Mouse (Mus musculus): Measurements from ENCODE around the gene Tagln2.

Tagln2 gene

GRCm38 (mm10) chr1:172481111-172481510 is 18.7 kb upstream of the Tagln2 start:
- no peak for DNase-seq (ENCODE audit: low read depth, low spot score)

GRCm38 (mm10) chr1:172481540-172482280 is 18.1 kb upstream of the Tagln2 start, which contains the start of gene Igsf9:
Igsf9 (plus strand) TSS chr1:172481788.
- DNase-seq (ENCODE audit: low read depth, low spot score) = no peak

- no peak for DNase-seq (ENCODE audit: low read depth, low spot score)
These were observed 17.1 kb upstream of the Tagln2 start for GRCm38 (mm10) chr1:172482518-172483360.

GRCm38 (mm10) chr1:172483361-172483660 is 16.5 kb upstream of the Tagln2 start:
- no peak for DNase-seq (ENCODE audit: low read depth, low spot score)

DNA sequence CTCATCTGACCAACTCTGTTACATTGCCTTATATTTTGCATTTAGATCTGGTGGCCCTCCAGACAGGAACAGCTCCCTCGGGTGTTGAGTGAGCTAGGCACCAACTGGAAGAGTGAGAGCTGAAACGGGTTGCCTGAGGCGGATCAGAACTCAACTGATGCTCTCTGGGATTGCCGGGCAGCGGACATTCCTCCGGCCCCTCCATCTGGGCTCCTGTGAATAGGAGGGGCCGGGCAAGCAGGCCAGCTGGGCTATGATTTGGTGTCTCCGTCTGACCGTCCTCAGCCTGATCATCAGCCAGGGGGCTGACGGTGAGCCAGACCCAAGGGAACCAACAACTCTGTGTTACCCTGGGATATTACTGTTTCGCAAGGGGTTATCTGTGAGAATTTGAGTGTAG is 15.6 kb upstream of the Tagln2 start:
- no peak for DNase-seq (ENCODE audit: low read depth, low spot score)

- no peak for DNase-seq (ENCODE audit: low read depth, low spot score)
These were observed 15.2 kb upstream of the Tagln2 start for GRCm38 (mm10) chr1:172484671-172485070.

- DNase-seq (ENCODE audit: low read depth, low spot score) = no peak
These were observed 14.0 kb upstream of the Tagln2 start for GRCm38 (mm10) chr1:172485821-172486220.

GRCm38 (mm10) chr1:172486236-172486635 is 13.6 kb upstream of the Tagln2 start:
- DNase-seq (ENCODE audit: low read depth, low spot score) = no peak

- no peak for DNase-seq (ENCODE audit: low read depth, low spot score)
These were observed 13.2 kb upstream of the Tagln2 start for GRCm38 (mm10) chr1:172486651-172487050.

DNA sequence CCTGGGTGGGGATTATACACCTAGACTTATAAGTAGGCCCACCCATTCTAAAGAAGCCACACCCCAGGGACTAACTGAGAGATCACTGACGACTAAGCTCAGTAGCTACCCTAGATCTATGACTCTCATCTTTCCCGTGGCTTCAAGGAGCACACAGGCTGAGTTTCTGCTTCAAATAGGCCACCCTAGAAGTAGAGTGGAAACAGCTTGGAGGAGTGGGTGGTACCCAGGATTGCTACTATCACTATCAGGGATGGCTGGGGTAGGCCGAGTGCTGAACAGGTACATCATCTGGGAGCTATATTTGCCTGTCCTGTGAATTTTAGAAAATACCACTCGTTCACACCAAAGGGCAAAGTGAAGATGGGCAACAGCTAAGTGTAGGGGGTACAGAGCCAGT is 12.0 kb upstream of the Tagln2 start:
- DNase-seq (ENCODE audit: low read depth, low spot score) = no peak

DNA sequence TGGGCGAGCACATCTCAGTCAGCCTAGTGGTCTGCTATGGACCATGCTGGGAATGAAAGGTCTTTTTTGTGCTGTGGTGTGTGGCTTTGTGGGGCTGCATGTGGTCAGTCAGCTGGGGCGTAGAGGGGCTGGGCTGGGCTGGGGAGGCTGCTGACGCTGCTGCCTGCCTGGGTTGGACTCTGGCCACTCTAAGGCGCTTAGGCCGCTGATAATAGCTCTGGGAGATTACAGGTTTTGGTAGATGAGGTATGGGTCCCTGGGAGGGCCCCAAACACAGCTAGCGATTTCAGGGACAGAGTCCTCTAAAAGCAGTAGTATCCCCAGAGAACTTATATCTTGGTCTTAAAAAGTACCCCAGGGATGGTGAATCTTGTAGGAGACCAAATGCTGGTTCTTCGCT is 11.0 kb upstream of the Tagln2 start:
- no peak for DNase-seq (ENCODE audit: low read depth, low spot score)

DNA sequence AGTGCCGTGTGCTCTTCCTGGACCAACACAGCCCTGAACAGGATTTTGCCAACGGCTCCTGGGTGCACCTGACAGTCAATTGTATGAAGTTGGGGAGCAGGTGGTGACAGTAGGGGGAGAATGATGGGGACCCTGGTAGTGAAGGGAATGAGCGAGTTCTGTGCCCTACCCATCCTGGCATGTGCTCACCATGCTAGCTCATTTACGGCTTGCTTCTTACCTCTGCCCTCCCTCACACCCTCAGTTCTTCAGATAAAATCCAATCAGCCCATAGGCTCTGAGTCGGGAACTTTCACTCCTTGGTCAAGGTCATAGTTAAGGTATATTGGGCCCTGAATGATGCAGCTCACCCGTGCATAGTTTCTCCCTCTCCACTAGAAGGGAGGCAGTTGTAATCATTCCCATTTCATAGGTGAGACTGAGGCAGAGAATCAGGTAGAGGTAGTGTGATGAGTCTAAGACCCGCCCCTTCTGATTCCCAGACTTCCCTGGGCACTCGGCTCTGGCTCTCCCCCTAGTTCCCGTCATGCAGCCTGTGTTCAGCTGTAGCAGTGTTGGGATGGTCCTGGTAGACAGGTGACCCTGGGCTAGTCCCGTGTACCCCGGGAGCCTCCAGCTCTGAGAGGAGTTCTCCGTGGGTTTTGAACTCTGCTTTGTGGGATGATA is 10.1 kb upstream of the Tagln2 start:
- DNase-seq (ENCODE audit: low read depth, low spot score) = no peak

GRCm38 (mm10) chr1:172490261-172490661 is 9.6 kb upstream of the Tagln2 start:
- peak; percentile 16 for DNase-seq (ENCODE audit: low read depth, low spot score)

DNA sequence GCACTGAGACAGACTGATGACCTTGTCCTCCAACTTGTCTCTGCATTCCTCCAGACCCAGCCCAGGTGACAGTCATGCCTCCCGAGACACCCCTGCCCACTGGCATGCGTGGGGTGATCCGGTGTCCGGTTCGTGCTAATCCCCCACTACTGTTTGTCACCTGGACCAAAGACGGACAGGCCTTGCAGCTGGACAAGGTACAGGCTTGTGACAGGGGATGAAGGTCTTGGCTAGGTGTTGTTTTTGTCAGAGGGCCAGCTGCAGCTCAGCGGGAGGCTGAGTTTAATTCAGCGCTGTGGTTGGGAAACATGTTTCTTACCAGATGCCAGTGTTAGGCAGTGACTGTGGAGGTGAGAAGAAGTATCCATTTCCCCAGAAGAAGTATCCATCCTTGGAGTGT is 7.8 kb upstream of the Tagln2 start:
- DNase-seq (ENCODE audit: low read depth, low spot score) = no peak

- DNase-seq (ENCODE audit: low read depth, low spot score) = no peak
These were observed 6.3 kb upstream of the Tagln2 start for GRCm38 (mm10) chr1:172493516-172493915.

- DNase-seq (ENCODE audit: low read depth, low spot score) = no peak
These were observed 3.8 kb upstream of the Tagln2 start for GRCm38 (mm10) chr1:172496030-172496429.

- no peak for DNase-seq (ENCODE audit: low read depth, low spot score)
These were observed 2.4 kb upstream of the Tagln2 start for GRCm38 (mm10) chr1:172497428-172497827.

GRCm38 (mm10) chr1:172500451-172501370 is 864 bp downstream of the Tagln2 start:
- no peak for DNase-seq (ENCODE audit: low read depth, low spot score)

GRCm38 (mm10) chr1:172501371-172502144 is 1.7 kb downstream of the Tagln2 start:
- DNase-seq (ENCODE audit: low read depth, low spot score) = no peak
